Comparison of ENCODE assay signal across 8 mouse cellular contexts in the genomic region with DNA sequence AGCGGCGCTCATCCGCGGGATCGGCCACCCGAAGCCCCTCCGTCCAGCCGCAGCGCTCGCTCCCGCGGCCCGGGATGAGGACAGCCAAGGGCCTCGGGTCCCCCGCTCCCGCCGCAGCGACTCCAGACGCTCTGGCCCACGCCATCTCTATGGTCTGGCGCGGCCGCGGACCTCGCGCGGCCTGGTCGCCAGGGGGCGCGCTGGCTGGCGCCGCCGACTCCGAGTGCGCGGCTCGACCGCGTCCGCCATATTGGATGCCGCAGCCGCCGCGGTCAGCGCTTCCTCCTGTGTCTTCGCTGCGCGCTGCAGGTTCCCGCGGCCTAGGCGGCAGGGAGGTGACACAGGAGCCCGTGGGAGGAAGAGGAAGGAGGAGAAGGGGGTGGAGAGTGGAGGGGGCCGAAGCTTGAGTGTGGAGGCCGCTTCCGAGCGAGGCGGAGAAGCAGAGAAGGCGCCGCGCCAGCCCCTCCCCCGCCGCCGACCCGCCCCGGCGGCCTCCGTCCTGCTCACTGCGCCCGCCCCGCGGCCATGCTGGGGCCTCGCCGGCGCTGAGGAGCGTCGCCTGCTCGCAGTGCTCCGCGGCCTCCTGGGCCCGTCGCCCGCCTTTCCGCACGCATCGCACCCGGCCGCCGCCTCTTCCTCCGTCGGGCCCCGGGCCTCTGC. TPM values are rescaled to one million over a fixed set of nuclear protein-coding genes. Genes with fewer than 3 reads are reported as not detected.
DNase-seq lines count a peak whose midpoint lies in the region; ATAC-seq and TF ChIP-seq lines count a peak whose summit lies in the region.

A gene (plus strand): TSS at position 253 of the 660 bp plus-strand sequence.

- H3K27me3 ChIP-seq in MEL (ENCODE audit: control insufficient read depth in 1 of 2, insufficient read depth in 2 of 2, low read length in 2 of 2): no peaks in the 10 kb centered on the region
- no peaks in the 10 kb centered on the region for H3K27me3 ChIP-seq in cerebellum, adult 2 months (ENCODE audit: control insufficient read depth, insufficient read depth, low read length)
- H3K27me3 ChIP-seq in lung, postnatal 0 days (replicated peaks; ENCODE audit: insufficient read depth, low read length): no peaks in the 10 kb centered on the region

- DNase-seq in MEL (ENCODE audit: low read depth, low spot score): peak; percentile 90
- DNase-seq in cerebellum, adult 2 months: peak; percentile 94 to 97
- DNase-seq in forelimb bud, embryonic 11.5 days (ENCODE audit: low read depth, low spot score): peak; percentile 91
- peak; percentile 91 for DNase-seq in layer of hippocampus, adult 9-11 months
- peak; percentile 94 for DNase-seq in lung, postnatal 0 days (ENCODE audit: low spot score)
- peak; percentile 96 for DNase-seq in ovary, postnatal 14 days (ENCODE audit: low spot score)
- DNase-seq in thymus, postnatal 14 days: peak; percentile 92

- peak; percentile 43 to 82 (median 81); a peak in 5 of 6 replicates for TF ChIP-seq CTCF in MEL (IDR thresholded peaks at IDR 0.05 in 2 of 3, conservative IDR thresholded peaks at IDR 0.05 in 1 of 3; ENCODE audit: control insufficient read depth in 1 of 3, insufficient read depth in 1 of 3, low read depth in 2 of 3, low read length in 3 of 3, poor library complexity in 1 of 3, severe bottlenecking in 1 of 3)
- peak; percentile 61 for TF ChIP-seq CTCF in cerebellum, adult 2 months (IDR thresholded peaks at IDR 0.05; ENCODE audit: borderline replicate concordance, insufficient read depth, low read depth, low read length)
- TF ChIP-seq CTCF in lung, postnatal 0 days (IDR thresholded peaks at IDR 0.05): peak; percentile 74

- peak within 1 kb of the TSS; percentile 92 to 99 for H3K4me3 ChIP-seq in MEL (ENCODE audit: control insufficient read depth in 1 of 2, insufficient read depth in 1 of 2, low read depth in 2 of 2, low read length in 2 of 2)
- H3K4me3 ChIP-seq in cerebellum, adult 2 months (replicated peaks; ENCODE audit: insufficient read depth, low read depth, low read length): peak within 1 kb of the TSS; percentile 89
- H3K4me3 ChIP-seq in lung, postnatal 0 days (ENCODE audit: low read depth, low read length): peak within 1 kb of the TSS; percentile 91

- peak; percentile 87 to 90 for ATAC-seq in hematopoietic stem cell, adult 5-6 weeks (replicated peaks in 1 of 2; ENCODE audit: insufficient read depth in 1 of 2, low FRiP score in 2 of 2, low TSS enrichment in 1 of 2, low read depth in 1 of 2, poor library complexity in 2 of 2, severe bottlenecking in 2 of 2)
- ATAC-seq in lung, postnatal 0 days: peak; percentile 93

- under 1% methylated on average over 91 of the region's 91 CpGs for WGBS in cerebellum, adult 2 months
- under 1% methylated on average over 57 of the region's 91 CpGs for WGBS in lung, postnatal 0 days

- TF ChIP-seq POLR2A in MEL (IDR thresholded peaks at IDR 0.05; ENCODE audit: control insufficient read depth in 1 of 2, insufficient read depth in 1 of 2, low read depth in 1 of 2, low read length in 2 of 2, poor library complexity in 1 of 2): peak; percentile 74 to 78
- peak; percentile 80 for TF ChIP-seq POLR2A in cerebellum, adult 2 months (IDR thresholded peaks at IDR 0.05; ENCODE audit: borderline replicate concordance, insufficient read depth, low read length)

- peaks cover 7 to 17% of the 10 kb centered on the region in 2 experiments; a peak in 3 of 4 replicates for H3K4me1 ChIP-seq in MEL (ENCODE audit: control insufficient read depth in 1 of 2, insufficient read depth in 2 of 2, low read length in 2 of 2)
- H3K4me1 ChIP-seq in cerebellum, adult 2 months (ENCODE audit: control insufficient read depth, insufficient read depth, low read length): peaks cover 7% of the 10 kb centered on the region
- H3K4me1 ChIP-seq in lung, postnatal 0 days (ENCODE audit: insufficient read depth, low read depth, low read length): peaks cover 6% of the 10 kb centered on the region; the same call in 1 of the 2 replicates

- no peaks in the 10 kb centered on the region for H3K9me3 ChIP-seq in MEL (replicated peaks; ENCODE audit: insufficient read depth, low read length)
- no peaks in the 10 kb centered on the region for H3K9me3 ChIP-seq in lung, postnatal 0 days (ENCODE audit: low read length)

- TF ChIP-seq RAD21 in MEL (IDR thresholded peaks at IDR 0.05; ENCODE audit: low read depth, low read length): peak; percentile 17

- H3K79me2 ChIP-seq in MEL (ENCODE audit: control insufficient read depth, insufficient read depth, low read length, poor library complexity): peaks cover 53% of the 10 kb centered on the region

- peak within 1 kb of the TSS; percentile 89 for H3K27ac ChIP-seq in MEL (ENCODE audit: control insufficient read depth, low read depth, low read length)
- H3K27ac ChIP-seq in cerebellum, adult 2 months (ENCODE audit: insufficient read depth, low read length): peak within 1 kb of the TSS; percentile 98
- peak within 1 kb of the TSS; percentile 98 for H3K27ac ChIP-seq in lung, postnatal 0 days (ENCODE audit: low read length)

- H3K9ac ChIP-seq in MEL (ENCODE audit: control insufficient read depth, low read depth, low read length, poor library complexity, severe bottlenecking): peak within 1 kb of the TSS; percentile 87
- H3K9ac ChIP-seq in lung, postnatal 0 days (replicated peaks; ENCODE audit: low read depth): peak within 1 kb of the TSS; percentile 92

- H3K4me2 ChIP-seq in lung, postnatal 0 days (replicated peaks; ENCODE audit: low read depth, low read length): peak within 1 kb of the TSS; percentile 58

- TF ChIP-seq EP300 in MEL (IDR thresholded peaks at IDR 0.05; ENCODE audit: low read depth in 1 of 2, low read length in 2 of 2): no peak; a peak in 1 of 4 replicates
- no peak for TF ChIP-seq EP300 in lung, postnatal 0 days (IDR thresholded peaks at IDR 0.05)

- peaks cover 3 to 26% of the 10 kb centered on the region in 2 experiments for H3K36me3 ChIP-seq in MEL (ENCODE audit: control insufficient read depth in 1 of 2, insufficient read depth in 2 of 2, low read length in 2 of 2)
- H3K36me3 ChIP-seq in lung, postnatal 0 days (ENCODE audit: insufficient read depth, low read length): no peaks in the 10 kb centered on the region

TF ChIP-seq in MEL, 35 proteins besides CTCF, POLR2A, EP300 and RAD21 (continues in another document):
- TF ChIP-seq MAX (IDR thresholded peaks at IDR 0.05; ENCODE audit: low read length) (no peak), MXI1 (IDR thresholded peaks at IDR 0.05; ENCODE audit: low read depth, low read length) (peak; percentile 57), CHD2 (IDR thresholded peaks at IDR 0.05; ENCODE audit: low read length) (no peak), POLR2AphosphoS5 (IDR thresholded peaks at IDR 0.05; ENCODE audit: borderline replicate concordance, low read depth, low read length) (no peak), RCOR1 (IDR thresholded peaks at IDR 0.05; ENCODE audit: low read depth, low read length) (no peak; the same call in 1 of the 2 replicates), USF2 (IDR thresholded peaks at IDR 0.05; ENCODE audit: borderline replicate concordance in 1 of 2, insufficient read depth in 1 of 2, low read depth in 1 of 2, low read length in 2 of 2) (no peak), NRF1 (IDR thresholded peaks at IDR 0.05; ENCODE audit: insufficient read depth, low read depth, low read length, poor library complexity, severe bottlenecking) (peak; percentile 42; the same call in 1 of the 2 replicates), USF1 (IDR thresholded peaks at IDR 0.05; ENCODE audit: low read depth, low read length) (no peak), MAZ (IDR thresholded peaks at IDR 0.05; ENCODE audit: low read depth, low read length) (peak; percentile 59; the same call in 1 of the 2 replicates), ZMIZ1 (IDR thresholded peaks at IDR 0.05; ENCODE audit: low read depth, low read length) (peak; percentile 19; the same call in 1 of the 2 replicates), CHD1 (IDR thresholded peaks at IDR 0.05; ENCODE audit: low read depth, low read length) (no peak), SIN3A (IDR thresholded peaks at IDR 0.05; ENCODE audit: low read length) (peak; percentile 40; the same call in 1 of the 2 replicates), MYB (IDR thresholded peaks at IDR 0.05; ENCODE audit: low read depth, low read length) (no peak), JUND (IDR thresholded peaks at IDR 0.05; ENCODE audit: low read depth, low read length) (no peak), E2F4 (IDR thresholded peaks at IDR 0.05; ENCODE audit: borderline replicate concordance, low read depth, low read length) (no peak; the same call in 1 of the 2 replicates), ELF1 (IDR thresholded peaks at IDR 0.05; ENCODE audit: low read depth, low read length) (peak; percentile 5; the same call in 1 of the 2 replicates), MYC (IDR thresholded peaks at IDR 0.05; ENCODE audit: low read depth, low read length) (no peak), TCF12 (IDR thresholded peaks at IDR 0.05; ENCODE audit: low read depth, low read length) (no peak; the same call in 1 of the 2 replicates), UBTF (IDR thresholded peaks at IDR 0.05; ENCODE audit: borderline replicate concordance, insufficient read depth, low read depth, low read length) (0 out of 2 replicates have a peak, but pooled peaks have one; percentile 85), MEF2A (IDR thresholded peaks at IDR 0.05; ENCODE audit: extremely low read depth, insufficient replicate concordance, low read depth, low read length, poor library complexity, severe bottlenecking) (no peak), TBP (IDR thresholded peaks at IDR 0.05; ENCODE audit: low read depth, low read length) (0 out of 2 replicates have a peak, but pooled peaks have one; percentile 27), GATA1 (IDR thresholded peaks at IDR 0.05; ENCODE audit: low read depth, low read length) (no peak), KAT2A (conservative IDR thresholded peaks at IDR 0.05; ENCODE audit: low read depth, low read length) (0 out of 2 replicates have a peak, but pooled peaks have one; percentile 25), BHLHE40 (IDR thresholded peaks at IDR 0.05; ENCODE audit: borderline replicate concordance, low read depth, low read length) (no peak), GABPA (IDR thresholded peaks at IDR 0.05; ENCODE audit: low read depth, low read length) (no peak), NELFE (IDR thresholded peaks at IDR 0.05; ENCODE audit: low read depth, low read length) (peak; percentile 72), TAL1 (IDR thresholded peaks at IDR 0.05; ENCODE audit: low read length) (no peak), SMC3 (IDR thresholded peaks at IDR 0.05; ENCODE audit: low read depth, low read length) (peak; percentile 48)

RNA-seq across cellular contexts. Expression of the gene that starts here (rescaled TPM):
- 14.4 and 14.8 TPM in 2 replicates for total RNA-seq in MEL (2012; rRNA removed)
- 10 to 100 TPM in 1 of 2 experiments, not detected in 1; 24.6 TPM for polyA plus RNA-seq in MEL (2012; ENCODE audit: insufficient read depth in 1 of 2, insufficient read length in 2 of 2, low read depth in 1 of 2, low replicate concordance in 2 of 2, missing spikeins in 1 of 2)
- 35.1 and 40.5 TPM in 2 replicates for polyA plus RNA-seq in cerebellum, adult 2 months (2012; rRNA removed)
- total RNA-seq in hematopoietic stem cell, adult 5-6 weeks (2017): 49.2 and 52.4 TPM in 2 replicates
- polyA plus RNA-seq in lung, postnatal 0 days (2015; fragmentation: Nextera tagmentation; extraction: Ambion mirVana): 9.8 and 11.7 TPM in 2 replicates

Comparison
In these comparisons a context has a peak if more than half of its experiments do, and no peak if none do; other contexts are left out.
1. Peak in every context shown above with its lines: DNase-seq, ATAC-seq, H3K4me3 ChIP-seq and H3K27ac ChIP-seq.